Mouse (Mus musculus) heart, postnatal 14 days (tissue): Measurements from ENCODE around the gene Ndufs5. TPM values are rescaled to one million over a fixed set of nuclear protein-coding genes. Genes with fewer than 3 reads are reported as not detected.

Experiments
- DNase-seq, 2 experiments: peaks; one replicate each; pipeline ENCODE4 v3.0.0; 2021 to 2022
- intact Hi-C: fragments of 180-260 bp; cut with DNase I; formaldehyde crosslinking; loops from one replicate; pipeline ENCODE4 v1.15.1; 2025
- total RNA-seq, 2 experiments: library from RNA; stranded (reverse); gene quantifications; 2 replicates each; pipeline ENCODE4 v1.2.3; 2021

Gene Ndufs5
- total RNA-seq, 2 experiments from 2014 or later: 370 to 409 TPM

GRCm38 (mm10) chr4:123663688-123663965, 54.4 kb downstream of the Ndufs5 start:
- peak in 1 of 2 experiments; percentile 21 for DNase-seq
- intact Hi-C loops: loop anchor here (10.0 kb wide), 1 partner anchor 359 kb away; no protein-coding TSS in a partner anchor

- intact Hi-C loops: loop anchor here (10.0 kb wide), 1 partner anchor 358 kb away; no protein-coding TSS in a partner anchor
- DNase-seq: no peak
Measured at GRCm38 (mm10) chr4:123662914-123663687, 54.9 kb downstream of the Ndufs5 start.

Other genes with a start within 250 kb of the Ndufs5 start
- 100 to 1,000 TPM; 271 to 291 TPM for gene Macf1, start 33.8 kb downstream of the Ndufs5 start, total RNA-seq
- 10 to 100 TPM; 27.8 to 32.0 TPM for gene Akirin1, start 32.1 kb upstream of the Ndufs5 start, total RNA-seq
- under 1 TPM in 1 of 2 experiments, not detected in 1; 0.29 TPM for gene Rhbdl2, start 69.7 kb upstream of the Ndufs5 start, total RNA-seq
- gene 4933427I04Rik, start 141.5 kb upstream of the Ndufs5 start, total RNA-seq: not detected
- 10 to 100 TPM; 22.3 to 28.1 TPM for gene Mycbp, start 186.6 kb upstream of the Ndufs5 start, total RNA-seq
- 10 to 100 TPM; 44.8 to 46.0 TPM for gene Rragc, start 199.2 kb upstream of the Ndufs5 start, total RNA-seq
- gene 4930535I16Rik, start 199.8 kb upstream of the Ndufs5 start, total RNA-seq: not detected